Mouse (Mus musculus) adrenal gland, postnatal 36 days (tissue): ENCODE measurements around the gene Sh3gl2. TPM values are rescaled to one million over a fixed set of nuclear protein-coding genes. Genes with fewer than 3 reads are reported as not detected.

Experiments used
- DNase-seq, 2 experiments: peaks; one replicate each; pipeline ENCODE4 v3.0.0; 2021; ENCODE audit warnings: mixed read lengths in 1 of 2
- total RNA-seq, 2 experiments: library from RNA; stranded (reverse); gene quantifications; 2 replicates each; pipeline ENCODE4 v1.2.3; 2021

The Sh3gl2 gene
- total RNA-seq, 2 experiments from 2014 or later = 24.0 to 37.6 TPM

DNA sequence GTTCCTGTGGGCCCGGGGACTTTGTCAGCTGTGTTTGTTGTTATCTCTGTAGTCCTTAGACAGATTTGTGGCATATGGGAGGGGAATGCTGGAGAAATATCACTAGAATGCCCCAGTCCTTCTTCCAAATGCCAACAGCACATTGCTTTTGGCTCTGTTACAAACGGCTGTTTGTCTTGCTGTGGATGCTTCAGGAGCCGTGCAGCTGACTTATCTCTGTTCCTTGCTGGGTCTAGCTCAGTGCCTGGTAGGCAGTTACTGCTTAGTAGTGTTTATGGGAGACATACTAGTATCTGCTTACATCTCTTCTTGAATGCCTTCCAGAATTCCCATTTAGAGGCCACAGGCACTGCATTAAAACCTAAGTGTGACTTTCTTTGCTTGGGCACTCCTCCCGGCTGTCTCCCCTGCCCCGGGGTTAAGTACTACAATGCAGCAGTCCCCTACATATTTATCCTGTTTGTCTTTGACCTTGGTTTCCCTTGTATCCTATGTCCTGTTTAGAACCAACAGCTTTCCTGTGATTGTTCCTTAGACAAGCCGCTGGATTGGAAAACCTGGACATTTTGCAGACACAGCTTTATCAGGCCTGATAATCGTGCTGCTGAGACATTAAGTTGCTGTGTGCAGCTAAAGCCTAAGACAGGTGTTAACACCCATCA, 101.1 kb downstream of the Sh3gl2 start:
- peak; percentile 33 to 52 for DNase-seq

DNA sequence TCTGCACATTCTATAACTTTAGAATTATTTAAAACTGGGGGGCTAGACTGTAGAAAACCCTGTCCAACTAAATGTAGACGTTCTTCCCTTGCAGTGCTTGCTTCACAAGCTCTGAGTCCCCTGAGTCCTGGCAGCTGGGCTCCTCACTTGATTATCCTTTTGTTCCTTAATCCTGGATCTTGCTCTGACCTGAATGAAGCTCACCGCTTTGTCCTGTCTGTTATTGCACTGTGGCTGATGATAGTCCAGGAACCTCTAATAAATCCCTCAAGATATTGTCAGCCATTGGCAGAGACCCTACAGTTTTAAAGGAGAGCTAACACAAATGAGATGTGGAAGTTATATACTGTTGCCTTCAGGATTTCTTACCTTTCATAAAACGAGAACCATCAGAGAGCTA, 114.2 kb downstream of the Sh3gl2 start:
- DNase-seq = no peak

DNA sequence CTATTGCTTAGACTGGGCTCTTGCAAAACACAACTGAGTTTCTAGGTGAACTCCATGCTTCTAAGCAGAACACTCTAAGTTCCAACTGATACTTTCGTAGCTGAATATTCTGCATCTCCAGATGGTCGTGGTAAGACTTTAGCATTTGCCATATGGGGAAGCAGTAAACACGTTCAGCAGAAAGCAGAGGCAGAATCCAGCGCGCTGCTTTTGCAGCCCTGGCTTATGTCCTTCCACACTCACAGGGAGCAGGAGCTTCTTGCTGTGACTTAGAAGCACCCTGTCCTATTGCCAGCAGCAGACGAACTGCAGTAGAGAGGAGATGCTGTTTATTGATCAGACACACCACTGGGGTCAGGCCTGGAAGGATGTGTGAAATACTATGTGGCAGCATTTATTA, 120.5 kb downstream of the Sh3gl2 start:
- no peak for DNase-seq

DNA sequence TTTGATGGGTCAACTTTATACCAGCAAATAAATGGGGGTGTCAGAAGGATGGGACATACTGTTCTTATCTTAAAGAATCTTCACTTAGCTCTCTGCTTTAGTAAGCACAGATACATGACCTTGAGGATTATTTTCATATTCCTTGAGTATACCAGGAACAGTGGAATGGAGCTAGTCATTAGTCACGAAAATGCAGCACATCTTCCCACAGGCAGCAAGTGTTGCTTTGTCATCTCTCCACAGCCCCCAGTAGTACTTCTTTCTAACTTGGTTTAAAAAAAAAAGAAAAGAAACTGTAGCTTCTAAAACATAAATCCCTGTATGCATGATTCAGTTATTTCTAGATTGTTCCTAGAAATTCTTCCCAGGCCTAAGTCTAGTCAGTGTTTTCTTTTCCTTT, 121.1 kb downstream of the Sh3gl2 start:
- no peak for DNase-seq

DNA sequence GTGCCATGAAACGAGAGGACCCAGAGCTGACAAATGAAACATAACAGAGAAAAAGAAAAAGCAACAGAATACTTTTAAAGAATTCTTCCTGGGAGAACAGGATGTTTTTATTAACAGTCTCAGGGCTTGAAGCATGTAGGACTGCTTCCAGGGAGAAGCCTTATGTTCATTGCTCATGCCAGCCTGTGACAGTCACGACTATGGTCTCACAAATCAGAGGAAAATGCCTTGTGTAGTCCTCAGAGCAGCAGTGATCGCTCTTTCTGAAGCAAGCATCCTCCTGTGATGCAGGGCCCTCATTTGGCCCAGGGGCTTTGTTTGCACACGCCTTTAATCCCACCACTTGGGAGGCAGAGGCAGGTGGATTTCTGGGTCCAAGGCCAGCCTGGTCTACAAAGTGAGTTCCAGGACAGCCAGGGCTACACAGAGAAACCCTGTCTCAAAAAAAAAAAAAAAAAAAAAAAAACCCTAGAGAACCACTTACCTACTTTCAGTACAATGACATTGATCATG, 129.8 kb downstream of the Sh3gl2 start:
- no peak for DNase-seq

DNA sequence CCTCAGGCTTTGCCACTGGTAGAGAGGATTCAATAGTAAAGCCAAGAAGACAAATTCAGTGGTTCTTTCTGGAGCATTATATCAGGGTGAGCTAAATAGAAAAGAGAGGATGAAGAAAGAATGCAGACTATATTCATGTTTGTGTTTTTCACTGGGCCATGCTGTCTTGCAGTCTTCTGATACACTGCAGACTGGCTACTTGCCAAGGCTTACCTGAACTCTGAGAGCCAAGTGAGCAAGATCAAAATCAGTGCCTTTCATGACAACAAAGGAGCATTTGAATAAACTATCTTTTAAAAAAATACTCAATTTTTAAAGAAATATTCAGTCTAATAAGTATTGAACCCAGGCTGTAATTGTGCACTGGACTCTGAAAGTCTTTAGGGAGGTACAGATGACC, 131.4 kb downstream of the Sh3gl2 start:
- no peak for DNase-seq

DNA sequence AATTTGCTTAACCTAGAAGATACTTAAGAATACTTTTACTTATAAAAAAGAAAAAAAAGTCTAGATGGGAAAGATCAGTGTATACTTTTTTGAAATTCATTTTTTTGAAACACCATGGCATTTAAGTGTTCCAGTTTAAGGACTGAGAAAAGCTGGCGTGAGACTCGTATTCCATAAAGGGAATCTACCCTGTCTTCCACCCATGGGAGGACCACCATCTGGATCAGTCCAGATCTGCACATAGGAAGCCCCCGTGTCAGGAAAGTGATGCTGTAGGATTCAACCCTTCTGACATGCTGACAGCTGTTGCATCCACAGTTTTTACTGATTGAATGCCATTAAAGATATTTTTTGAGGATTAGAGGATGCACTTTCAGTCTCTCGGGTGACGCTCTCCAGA, 134.2 kb downstream of the Sh3gl2 start:
- no peak for DNase-seq

DNA sequence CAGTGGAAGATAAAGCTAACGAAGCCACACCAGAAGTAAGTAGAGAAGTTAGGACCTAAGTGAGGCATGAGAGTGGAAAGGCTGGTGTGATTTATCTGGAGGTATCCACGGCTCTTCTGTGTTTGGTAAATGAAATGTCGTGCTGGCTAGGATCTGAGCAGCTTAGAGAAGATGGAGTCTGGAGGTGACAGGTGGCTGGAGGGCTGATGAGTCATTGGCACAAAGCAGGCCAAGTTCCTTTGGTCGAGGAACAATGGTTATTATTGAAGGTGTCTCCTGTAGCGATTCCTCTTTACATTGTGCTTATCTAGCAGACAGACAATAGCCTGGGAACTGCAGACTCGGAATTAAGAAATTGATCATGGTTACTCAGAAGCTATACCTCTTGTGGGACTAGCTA, 135.8 kb downstream of the Sh3gl2 start:
- no peak for DNase-seq

DNA sequence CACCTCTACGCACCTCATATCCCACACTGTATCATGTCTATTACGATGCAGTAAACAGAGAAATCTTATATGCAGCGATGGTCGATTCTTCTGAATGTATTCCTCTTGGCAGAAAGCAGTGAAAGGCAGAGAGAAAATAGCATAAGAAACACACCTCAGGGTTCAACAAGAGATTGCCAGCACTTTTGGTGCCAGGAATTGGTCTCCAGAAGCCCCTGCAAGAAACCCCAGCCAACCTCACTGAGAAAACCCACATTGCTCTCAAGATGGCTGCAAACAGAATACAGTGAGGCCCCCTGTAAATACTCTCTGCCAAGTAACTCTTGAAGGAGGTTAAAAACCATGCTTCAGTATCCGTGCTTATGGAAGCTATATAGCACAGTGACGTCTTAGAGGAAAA, 141.0 kb downstream of the Sh3gl2 start:
- DNase-seq = no peak

DNA sequence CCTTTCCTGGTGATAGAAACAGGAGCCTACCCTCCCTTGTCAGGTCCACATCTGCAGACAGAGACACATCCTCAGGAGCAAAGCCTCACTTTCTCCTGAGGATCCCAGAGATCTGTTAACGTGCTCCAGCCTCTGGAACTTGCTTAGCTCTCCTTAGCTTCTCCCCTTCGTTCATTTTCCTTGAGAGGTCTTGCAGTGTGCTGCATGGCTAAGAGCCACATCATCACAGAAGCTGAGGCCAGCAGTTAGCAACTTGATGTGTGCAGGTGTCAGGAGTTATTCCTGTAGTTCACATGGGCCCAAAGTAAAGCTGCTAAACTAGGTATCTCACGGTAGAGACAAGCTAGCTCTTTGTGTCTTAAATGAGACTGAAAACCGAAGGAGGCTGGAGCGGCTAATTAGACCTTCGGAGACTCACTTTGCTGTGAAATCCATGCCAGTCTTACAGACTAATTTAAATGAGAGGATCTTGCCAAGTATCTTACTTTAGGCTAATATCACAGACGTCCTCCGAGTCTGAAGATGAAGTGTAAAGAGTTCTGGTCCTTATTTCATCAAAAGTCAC, 143.2 kb downstream of the Sh3gl2 start:
- no peak for DNase-seq

DNA sequence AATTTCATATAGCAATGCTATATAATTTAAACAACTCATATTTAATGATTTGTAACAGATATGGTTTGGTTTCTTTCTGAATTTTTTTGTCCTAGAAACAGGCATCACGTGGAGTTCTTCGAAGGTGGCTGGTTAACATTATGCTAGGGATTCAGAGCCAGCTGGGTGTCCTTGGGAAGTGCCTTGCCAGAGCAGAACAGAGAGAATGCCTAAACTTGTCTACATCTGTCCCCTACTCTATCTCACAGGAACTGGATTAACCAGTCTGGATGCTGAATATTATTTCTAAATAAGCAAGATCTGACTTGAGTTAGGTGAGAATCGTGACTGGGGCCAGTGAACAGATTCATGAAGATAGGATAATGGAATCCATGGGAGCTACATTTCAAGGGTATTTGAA, 157.7 kb downstream of the Sh3gl2 start:
- DNase-seq = peak; percentile 2 to 45

DNA sequence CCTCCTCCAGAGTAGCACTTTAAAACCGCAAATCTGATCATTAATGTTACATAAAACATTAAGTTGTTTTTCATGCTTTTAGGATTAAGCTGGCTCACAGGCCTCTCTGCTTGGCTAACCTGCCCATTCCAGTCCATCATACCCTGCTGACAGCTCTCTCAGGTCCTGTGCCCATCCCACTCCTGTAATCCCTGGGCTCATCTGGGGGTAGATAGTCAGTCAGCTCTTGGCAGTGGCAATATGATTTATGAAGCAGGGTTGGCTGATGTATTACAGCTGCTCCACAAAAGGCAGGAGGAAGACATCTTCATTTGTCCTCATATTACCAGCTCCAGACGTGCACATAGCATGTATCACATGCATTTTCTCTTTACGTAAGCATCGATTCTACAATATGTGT, 158.3 kb downstream of the Sh3gl2 start:
- no peak for DNase-seq

DNA sequence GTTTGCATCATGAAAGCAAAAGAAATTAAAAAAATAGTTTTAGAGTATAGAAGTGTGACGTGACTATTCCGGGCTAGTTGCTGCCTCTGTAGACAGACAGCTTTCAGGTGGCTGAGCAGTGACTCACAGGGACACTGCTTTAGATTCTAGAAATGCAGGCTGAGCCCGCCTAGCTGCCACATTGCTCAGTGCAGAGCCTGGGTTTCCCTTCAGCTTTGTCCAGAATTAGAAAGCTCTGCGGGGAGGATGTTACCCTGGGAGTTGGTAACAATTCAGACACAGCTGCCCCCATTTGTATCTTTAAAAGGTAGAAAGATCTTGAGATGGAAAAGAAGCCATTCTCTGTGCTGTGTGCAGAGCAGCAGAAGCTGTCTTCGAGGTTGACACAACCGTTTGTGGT, 166.1 kb downstream of the Sh3gl2 start:
- DNase-seq = peak; percentile 2 to 13

DNA sequence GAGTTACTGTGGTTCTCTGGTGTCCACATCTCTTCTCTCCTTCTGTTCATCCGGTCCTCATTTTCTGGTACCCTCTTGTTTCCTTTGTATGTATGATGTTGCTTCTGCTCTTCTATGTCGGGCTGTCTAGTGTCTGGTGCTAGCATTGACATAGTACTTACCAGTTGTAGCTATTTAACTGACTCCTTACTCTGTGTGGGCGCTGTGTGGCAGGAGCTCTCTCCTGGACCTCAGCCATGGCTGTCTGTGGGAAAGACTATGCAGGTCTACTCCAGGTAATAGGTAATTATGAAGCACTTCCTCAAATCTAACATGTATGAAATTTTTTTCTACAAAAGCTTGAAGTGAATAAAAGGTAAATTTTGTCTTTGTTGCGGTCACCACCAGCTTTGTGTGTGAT, 169.9 kb downstream of the Sh3gl2 start:
- no peak for DNase-seq

DNA sequence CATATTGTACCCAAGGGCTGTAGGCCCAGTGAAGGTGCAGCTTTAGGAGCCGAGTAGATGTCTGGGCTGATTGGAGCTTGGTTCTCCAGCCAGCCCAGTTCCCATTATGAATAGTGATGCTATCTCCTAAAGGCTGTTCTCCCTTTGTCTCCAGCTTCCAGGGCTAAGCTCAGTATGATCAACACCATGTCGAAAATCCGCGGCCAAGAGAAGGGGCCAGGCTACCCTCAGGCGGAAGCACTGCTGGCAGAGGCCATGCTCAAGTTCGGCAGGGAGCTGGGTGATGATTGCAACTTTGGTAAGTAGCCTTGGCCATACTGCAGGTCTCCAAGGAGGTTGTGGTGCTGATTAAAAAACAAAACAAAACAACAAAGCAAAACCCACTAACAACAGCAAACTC, 171.3 kb downstream of the Sh3gl2 start:
- DNase-seq = no peak

DNA sequence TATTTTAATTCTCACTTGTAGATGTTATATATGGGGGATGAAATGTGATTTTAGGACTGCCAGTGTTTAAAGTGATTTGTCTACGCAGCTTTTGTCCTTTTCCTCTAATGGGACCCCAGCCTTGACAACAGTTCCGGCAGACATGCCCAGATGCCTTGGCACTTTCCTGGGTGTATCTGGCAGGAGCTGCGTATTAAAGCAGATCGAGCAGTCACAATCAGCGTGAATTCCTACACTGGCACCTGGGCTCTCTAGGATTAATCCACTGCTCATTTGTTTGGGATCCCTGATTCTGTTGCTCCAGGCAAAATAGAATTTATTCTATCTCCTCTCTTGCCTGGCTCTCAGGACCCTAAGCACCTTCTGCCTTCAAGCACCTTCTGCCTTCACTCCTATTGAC, 171.7 kb downstream of the Sh3gl2 start:
- no peak for DNase-seq

DNA sequence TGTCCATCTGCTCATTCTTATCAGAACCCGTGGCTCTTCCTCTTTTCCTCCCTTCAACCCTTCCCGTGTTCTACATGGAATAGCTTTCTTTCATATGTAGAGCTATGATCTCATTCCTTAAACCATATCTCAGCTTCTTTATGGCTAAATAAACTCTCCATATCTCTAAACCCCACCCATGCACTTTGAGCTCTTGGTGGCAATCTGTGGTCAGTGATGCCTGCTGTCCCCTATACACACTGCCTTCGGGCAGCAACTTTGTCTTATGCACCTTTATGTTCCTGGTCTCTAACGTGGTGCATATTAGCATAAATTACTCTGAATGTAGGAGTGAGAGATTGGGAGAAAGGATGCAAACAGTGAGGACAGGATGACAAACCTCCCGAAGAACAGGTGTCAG, 180.3 kb downstream of the Sh3gl2 start:
- no peak for DNase-seq

DNA sequence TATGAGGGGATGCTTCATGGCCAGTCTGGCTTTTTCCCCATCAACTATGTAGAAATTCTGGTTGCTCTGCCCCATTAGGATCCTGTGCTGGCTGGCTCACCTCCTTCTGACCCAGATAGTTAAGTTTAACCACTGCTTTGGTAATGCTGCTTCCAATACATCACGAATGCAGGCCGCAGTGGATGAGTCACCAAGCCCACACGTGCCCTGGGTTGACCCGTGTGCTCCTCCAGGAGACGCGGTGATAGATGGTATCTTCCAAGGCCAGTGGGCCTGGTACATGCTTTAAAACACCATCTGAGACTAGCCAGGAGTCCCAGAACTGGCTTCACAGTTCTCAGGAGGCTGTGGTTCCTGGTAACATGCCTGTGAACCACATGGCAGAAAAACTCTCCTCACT, 182.8 kb downstream of the Sh3gl2 start:
- peak; percentile 73 to 76 for DNase-seq

DNA sequence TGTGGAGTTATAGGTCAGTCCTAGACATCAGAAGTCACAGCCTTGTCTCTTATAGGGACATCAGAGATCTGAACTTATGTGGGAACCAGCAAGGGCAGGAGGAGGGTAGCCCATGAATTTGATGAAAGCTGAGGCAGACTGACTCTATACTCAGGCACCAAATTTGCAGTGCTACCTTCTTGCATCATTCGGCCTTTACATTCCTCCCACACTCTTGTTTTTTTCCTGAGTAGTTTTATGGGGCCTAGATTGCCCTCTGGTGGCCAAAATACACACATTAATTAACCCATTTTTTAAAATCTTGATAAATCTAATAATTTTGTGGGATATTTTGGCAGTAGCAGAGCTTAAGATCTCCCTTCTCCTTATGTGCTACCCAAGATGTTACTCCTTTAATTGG, 186.9 kb downstream of the Sh3gl2 start:
- no peak for DNase-seq

DNA sequence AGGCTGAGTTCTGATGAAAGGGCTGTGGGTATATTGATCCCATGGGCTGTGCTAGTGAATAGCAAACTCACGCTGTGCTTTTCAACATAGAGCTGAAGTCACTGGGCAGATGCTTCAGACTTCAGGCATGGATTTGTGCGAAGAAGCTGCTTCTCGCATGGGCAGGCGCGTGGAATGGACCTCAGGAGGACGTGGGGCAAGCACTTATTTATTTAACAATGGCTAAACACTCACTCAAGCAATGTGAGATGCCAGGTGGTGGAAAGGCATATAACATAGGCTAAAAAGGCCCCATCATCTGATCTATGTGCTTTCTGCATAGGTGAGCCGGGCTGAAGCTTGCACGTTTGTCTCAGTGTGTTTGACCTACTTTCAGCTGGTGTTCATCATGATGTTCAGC, 193.8 kb downstream of the Sh3gl2 start:
- DNase-seq = no peak

DNA sequence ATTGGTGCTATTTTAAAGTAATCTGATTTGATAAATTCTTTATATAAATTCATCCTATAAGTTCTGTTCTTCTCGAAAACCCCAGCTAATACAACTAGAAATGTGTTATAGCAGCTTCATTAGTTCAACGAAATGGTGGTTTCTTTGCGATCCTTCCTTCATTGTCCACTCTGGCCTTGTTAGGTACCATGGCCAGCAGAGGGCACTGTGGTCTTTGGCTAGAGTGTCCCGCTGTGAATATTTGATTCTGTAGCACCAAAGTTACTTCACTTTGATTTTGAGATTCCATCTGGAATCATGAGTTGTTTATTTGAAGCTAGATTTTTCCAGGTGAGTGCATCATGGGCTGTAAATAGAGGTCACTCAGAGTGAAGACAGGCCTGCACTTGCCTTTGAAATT, 197.9 kb downstream of the Sh3gl2 start:
- DNase-seq = peak; percentile 71 to 77

DNA sequence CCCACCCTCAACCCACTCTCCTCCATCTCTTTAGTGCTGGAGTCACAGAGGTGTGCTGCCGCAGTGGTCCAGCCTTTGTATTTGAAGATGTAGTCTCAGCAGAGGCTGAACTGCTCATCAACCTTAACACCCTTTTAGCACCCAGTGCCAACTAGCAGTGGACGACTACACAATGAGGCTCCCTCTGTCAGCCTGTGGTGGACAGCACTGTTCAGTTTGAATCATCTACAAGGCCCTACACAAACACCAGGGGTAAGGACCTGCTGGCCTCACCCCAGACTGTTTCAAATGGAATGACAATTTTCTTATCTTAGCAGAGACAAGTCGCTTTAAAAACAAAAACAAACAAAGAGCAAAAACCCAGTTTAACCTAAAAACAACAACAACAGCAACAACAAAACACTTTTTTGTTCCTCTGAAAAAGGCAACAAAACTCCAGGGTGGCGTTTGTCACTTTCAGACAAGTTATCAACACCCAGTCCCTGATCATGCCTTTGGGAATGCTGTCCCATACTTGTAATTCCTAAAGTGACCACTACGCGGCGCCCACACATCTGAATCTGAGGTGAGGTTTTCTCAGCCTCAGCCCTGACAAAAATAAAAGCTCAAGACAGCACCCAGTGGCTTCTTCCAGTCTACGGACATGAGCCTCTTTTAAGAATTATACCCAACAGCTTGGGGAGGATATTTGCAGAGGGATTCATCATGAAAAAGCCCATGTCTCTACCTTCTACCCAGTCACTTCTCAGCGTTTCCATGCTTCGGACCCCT, 199.7 kb downstream of the Sh3gl2 start:
- peak; percentile 36 to 46 for DNase-seq

DNA sequence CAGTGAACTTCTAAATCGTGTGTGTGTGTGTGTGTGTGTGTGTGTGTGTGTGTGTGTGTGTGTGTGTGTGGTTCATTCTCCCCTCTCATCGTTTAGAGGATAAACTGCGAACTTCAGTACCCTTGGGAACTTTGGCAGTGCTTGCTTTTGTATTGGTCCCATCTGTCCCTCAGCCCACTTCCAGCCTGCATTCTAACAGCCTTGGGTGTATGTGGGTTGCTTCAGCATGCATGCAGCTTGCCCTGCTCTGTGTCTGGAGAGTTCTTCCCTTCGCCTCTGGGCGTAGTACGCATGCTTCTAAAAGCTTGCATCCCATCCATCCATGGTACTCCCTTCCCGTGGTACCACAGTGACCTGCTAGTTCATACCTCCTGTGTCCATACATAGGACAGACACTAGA, 200.3 kb downstream of the Sh3gl2 start:
- DNase-seq = no peak

DNA sequence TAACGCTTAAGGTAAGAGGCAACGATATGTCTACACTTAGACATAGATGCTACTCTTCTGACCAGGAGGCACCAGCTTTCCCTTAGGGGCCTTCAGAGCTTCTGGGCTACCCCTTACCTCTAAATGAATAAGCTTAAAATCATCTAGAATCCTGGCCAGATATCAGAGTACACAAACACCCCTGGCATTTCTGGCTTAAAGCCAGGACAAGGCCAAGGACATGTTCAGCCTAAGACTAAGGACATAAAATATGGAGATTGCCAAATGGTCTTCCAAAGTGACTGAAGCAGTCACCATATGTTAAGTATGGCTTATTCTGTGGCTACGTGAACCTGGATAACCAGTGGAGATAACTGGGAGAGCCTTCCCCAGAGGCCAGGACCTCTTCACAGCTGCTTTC, 211.5 kb downstream of the Sh3gl2 start:
- peak; percentile 74 to 76 for DNase-seq
